Mouse (Mus musculus) heart, adult 2 months (tissue): Measurements from ENCODE around the gene Ubn2.
A peak's percentile ranks its signal among the peaks of the same experiment; 100 is the strongest.

ENCODE experiments used
- CTCF ChIP-seq: fragments of 200-600 bp; IDR thresholded peaks from 2 replicates; pipeline ENCODE4 v1.8.1; 2022; ENCODE audit warnings: antibody characterized with exemption, mild to moderate bottlenecking, moderate library complexity
- EP300 ChIP-seq: fragments of 200-500 bp; IDR thresholded peaks from 2 replicates; pipeline ENCODE4 v1.6.1; 2011; ENCODE audit warnings: low read depth, low read length, control low read depth; ENCODE audit not compliant: insufficient read depth

GRCm38 (mm10) chr6:38534640-38535365 lies 101.1 kb downstream of the Ubn2 start:
- TF ChIP-seq EP300 (peak; percentile 65; the same call in 1 of the 2 replicates), CTCF (peak; percentile 85)
